Mouse (Mus musculus) midbrain, embryonic 11.5 days (tissue): ENCODE results near the gene Zfp871. TPM values are rescaled to one million over a fixed set of nuclear protein-coding genes. Genes with fewer than 3 reads are reported as not detected.

Source experiments
- ATAC-seq: fragments of 200-750 bp; cut with Nextera tagmentation; 2 replicates; pipeline ENCODE4 v1.8.0; 2017; ENCODE audit warnings: moderate TSS enrichment, moderate library complexity; ENCODE audit not compliant: low FRiP score
- DNase-seq: peaks from one replicate; pipeline ENCODE4 v3.0.0; 2015; ENCODE audit warnings: low spot score; ENCODE audit errors: missing footprints
- H3K27ac ChIP-seq: fragments of 300-500 bp; sonication (generic); 2 replicates; pipeline ENCODE4 v1.5.1; 2014; ENCODE audit warnings: low read depth, low read length
- H3K27me3 ChIP-seq: fragments of 300-500 bp; sonication (generic); 2 replicates; pipeline ENCODE4 v1.6.1; 2014; ENCODE audit warnings: mild to moderate bottlenecking, low read length, moderate library complexity, mixed read lengths; ENCODE audit not compliant: control insufficient read depth, insufficient read depth
- H3K36me3 ChIP-seq: fragments of 300-500 bp; sonication (generic); 2 replicates; pipeline ENCODE4 v1.6.1; 2014; ENCODE audit warnings: mild to moderate bottlenecking, low read length, moderate library complexity, mixed read lengths; ENCODE audit not compliant: control insufficient read depth, insufficient read depth
- H3K4me1 ChIP-seq: fragments of 300-500 bp; sonication (generic); 2 replicates; pipeline ENCODE4 v1.6.1; 2014; ENCODE audit warnings: low read length; ENCODE audit not compliant: control insufficient read depth, insufficient read depth
- H3K4me2 ChIP-seq: fragments of 300-500 bp; sonication (generic); 2 replicates; pipeline ENCODE4 v1.6.1; 2014; ENCODE audit warnings: mild to moderate bottlenecking, moderate library complexity
- H3K4me3 ChIP-seq: fragments of 300-500 bp; sonication (generic); 2 replicates; pipeline ENCODE4 v1.5.1; 2014; ENCODE audit warnings: low read depth, low read length
- H3K9ac ChIP-seq: fragments of 300-500 bp; sonication (generic); 2 replicates; pipeline ENCODE4 v1.6.1; 2014; ENCODE audit warnings: low read length
- H3K9me3 ChIP-seq: fragments of 300-500 bp; sonication (generic); 2 replicates; pipeline ENCODE4 v1.6.1; 2016; ENCODE audit warnings: low read length; ENCODE audit not compliant: control insufficient read depth
- WGBS: fragments of 180-500 bp; shearing (Covaris S2); extraction: QIAGEN DNeasy Blood & Tissue Kit; methylation state at CpG from one replicate; pipeline ENCODE4 v1.1.7; 2014; 5-methylcytosine and 5-hydroxymethylcytosine counted together
- polyA plus RNA-seq: library from polyadenylated mRNA; unstranded; fragments of >200 nt; fragmentation: Nextera tagmentation; extraction: Ambion mirVana; gene quantifications from 2 replicates; pipeline ENCODE4 v1.2.1, GENCODE M21; 2014

Zfp871 gene
- polyA plus RNA-seq, 1 experiment from 2014 or later: 32.0 TPM

DNA sequence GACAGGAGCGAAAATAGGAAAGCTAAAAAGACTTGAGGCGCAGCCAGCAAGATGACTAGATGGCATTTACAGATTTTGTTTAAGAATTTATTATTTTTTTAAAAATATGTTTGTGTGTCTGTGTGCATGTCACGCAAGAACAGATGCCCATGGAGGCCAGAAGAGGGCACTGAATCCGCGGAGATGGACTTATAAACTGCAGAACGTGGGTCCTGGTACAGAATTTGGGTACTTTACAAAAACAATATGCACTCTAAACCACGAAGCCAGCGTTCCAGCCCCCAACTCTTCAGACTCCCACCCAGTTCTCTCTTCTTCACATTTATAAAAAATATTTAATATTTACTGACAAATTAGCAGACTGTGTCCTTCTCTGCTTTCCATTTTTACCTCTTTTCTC lies 1.2 kb upstream of the Zfp871 start:
- Histone ChIP-seq H3K9ac (no peak overlapping the region), H3K36me3 (peaks cover 2% of the 10 kb centered on the region; the same call in 1 of the 2 replicates), H3K4me3 (no peak overlapping the region), H3K27ac (no peak overlapping the region), H3K4me2 (no peak overlapping the region), H3K9me3 (no peaks in the 10 kb centered on the region), H3K27me3 (no peaks in the 10 kb centered on the region), H3K4me1 (peaks cover 13% of the 10 kb centered on the region)
- WGBS: 75% methylated on average over 8 of the region's 8 CpGs
- ATAC-seq (no peak), DNase-seq (peak; percentile 68)

DNA sequence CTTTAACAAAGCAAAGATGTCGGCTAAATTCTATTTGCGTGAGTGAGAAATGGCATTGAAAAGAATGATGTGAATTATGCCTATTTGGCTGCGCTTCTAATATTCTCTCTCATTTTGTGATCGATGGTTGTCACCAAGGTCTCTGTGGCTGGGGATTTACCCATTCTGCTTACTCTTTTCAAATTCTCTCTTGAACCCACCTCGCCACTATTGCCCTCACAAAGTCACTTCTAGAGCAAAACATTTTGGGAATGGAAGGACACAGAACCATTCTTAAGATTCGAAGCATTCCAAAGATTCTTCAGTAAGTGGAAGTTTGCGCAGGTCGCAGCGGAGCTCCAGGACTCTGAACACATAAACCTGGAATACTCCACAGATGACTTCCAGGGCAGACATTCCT lies 489 bp upstream of the Zfp871 start:
- Histone ChIP-seq H3K9me3 (no peaks in the 10 kb centered on the region), H3K9ac (peak overlapping the region; percentile 94), H3K4me2 (peak overlapping the region; percentile 64), H3K4me1 (peaks cover 13% of the 10 kb centered on the region), H3K27me3 (no peaks in the 10 kb centered on the region), H3K27ac (no peak overlapping the region), H3K36me3 (peaks cover 7% of the 10 kb centered on the region), H3K4me3 (peak overlapping the region; percentile 85)
- DNase-seq (no peak), ATAC-seq (peak; percentile 10; the same call in 1 of the 2 replicates)
- WGBS: 13% methylated on average over 9 of the region's 9 CpGs

DNA sequence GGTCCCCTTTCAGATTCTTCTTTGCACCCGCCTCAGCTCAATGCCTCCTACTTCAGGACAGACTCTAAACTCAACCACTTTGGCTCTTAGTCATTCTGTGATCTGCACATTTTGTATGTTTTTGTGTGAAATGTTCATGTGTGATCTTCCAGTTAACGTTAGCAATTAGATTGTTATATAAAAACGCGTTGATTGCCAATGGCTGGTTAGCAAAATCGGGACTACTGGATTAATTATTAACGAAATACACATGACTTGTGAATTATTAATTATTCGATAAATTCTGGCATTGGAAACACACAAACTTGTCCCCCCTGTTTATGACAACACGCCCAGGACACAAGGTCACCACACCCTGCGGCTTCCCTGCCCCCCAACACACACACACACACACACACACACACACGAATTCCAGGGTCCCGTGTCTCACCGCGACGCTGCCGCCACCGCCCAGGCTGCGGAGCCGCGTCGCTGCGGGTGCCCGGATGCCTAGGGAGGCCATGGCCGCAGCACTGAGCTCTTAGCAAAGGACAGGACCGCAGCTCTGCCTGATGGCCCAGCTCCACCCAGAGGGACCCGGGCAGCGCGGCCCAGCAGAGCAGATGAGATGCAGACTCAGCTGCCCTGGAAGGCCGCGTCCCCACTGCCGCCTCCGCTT lies 522 bp downstream of the Zfp871 start:
- H3K9me3 ChIP-seq: no peaks in the 10 kb centered on the region; the same call in 1 of the 2 replicates
- H3K9ac ChIP-seq: peak overlapping the region; percentile 94
- 1% methylated on average over 31 of the region's 31 CpGs for WGBS
- H3K4me2 ChIP-seq: peak overlapping the region; percentile 64
- DNase-seq (no peak), ATAC-seq (peak; percentile 90)
- peak overlapping the region; percentile 86 for H3K27ac ChIP-seq
- peaks cover 13% of the 10 kb centered on the region for H3K36me3 ChIP-seq
- H3K4me3 ChIP-seq: peak overlapping the region; percentile 85
- H3K4me1 ChIP-seq: peaks cover 13% of the 10 kb centered on the region
- H3K27me3 ChIP-seq: no peaks in the 10 kb centered on the region

DNA sequence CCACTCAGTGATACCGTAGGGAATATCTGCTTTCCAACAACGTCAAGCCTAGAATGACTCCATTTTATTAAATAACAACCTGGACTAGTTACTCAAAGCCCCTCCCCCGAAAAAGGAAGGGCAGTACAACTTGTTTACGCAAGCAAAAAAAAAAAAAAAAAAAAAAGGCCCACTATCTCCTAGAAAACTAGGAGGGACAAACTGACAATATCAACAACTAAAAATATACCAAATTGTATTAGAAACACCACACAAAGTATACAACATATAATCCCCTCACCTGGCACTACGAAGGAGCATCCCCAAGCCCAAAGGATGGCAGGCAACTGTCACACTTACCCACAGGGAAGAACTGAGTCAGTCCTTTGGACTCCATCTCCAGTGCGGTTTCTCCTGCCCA lies 1.1 kb downstream of the Zfp871 start:
- Histone ChIP-seq H3K9ac (peak overlapping the region; percentile 94), H3K27me3 (no peaks in the 10 kb centered on the region), H3K4me3 (peak overlapping the region; percentile 85), H3K4me1 (peaks cover 13% of the 10 kb centered on the region), H3K27ac (no peak overlapping the region), H3K9me3 (no peaks in the 10 kb centered on the region; the same call in 1 of the 2 replicates), H3K36me3 (peaks cover 13% of the 10 kb centered on the region), H3K4me2 (peak overlapping the region; percentile 64)
- DNase-seq (peak; percentile 79), ATAC-seq (no peak)
- 82% methylated on average over 6 of the region's 6 CpGs for WGBS

DNA sequence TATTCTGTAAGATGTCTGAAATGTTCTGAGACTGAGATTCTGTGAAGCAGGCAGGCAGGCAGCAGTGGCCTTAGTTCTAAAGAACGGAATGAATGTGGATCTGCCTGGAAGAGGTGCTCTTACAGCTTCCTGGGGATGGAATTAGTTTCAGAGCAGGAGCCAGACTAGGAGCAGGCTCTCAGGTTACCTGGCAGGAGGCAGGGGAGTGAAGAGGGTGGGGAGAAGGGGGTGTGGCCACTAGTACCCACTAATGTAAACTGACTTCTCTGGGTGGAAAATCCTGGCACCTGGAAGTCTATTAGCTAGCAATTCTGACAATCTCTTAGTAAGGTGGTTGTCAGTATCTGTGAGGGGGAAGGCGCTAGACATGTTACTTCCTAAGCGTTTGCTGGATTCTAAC lies 2.4 kb downstream of the Zfp871 start:
- H3K36me3 ChIP-seq: peaks cover 15% of the 10 kb centered on the region
- H3K4me2 ChIP-seq: no peak overlapping the region
- no peak overlapping the region for H3K4me3 ChIP-seq
- H3K27ac ChIP-seq: no peak overlapping the region
- no peaks in the 10 kb centered on the region for H3K27me3 ChIP-seq
- H3K9ac ChIP-seq: no peak overlapping the region
- H3K4me1 ChIP-seq: peaks cover 13% of the 10 kb centered on the region
- ATAC-seq (no peak), DNase-seq (no peak)
- no peaks in the 10 kb centered on the region; the same call in 1 of the 2 replicates for H3K9me3 ChIP-seq
- 85% methylated on average over 3 of the region's 3 CpGs for WGBS

DNA sequence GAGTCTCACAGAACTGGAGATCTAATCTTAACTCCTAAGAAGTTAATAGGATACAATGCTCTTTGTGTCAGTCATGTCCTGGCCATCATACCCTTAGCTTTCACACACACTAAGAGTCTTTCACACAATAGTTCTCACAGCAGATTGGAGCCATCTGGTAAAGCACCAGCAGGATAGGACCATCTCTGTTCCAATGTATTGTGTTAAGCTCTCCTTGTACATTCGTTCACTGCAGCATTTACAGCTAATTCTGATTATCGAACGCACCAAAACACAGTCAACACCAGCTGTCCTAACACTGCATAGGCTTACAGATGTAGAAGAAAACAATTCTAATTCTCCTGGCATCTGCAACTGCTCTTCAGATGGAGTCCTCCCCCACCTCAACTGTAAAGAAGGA lies 10.5 kb downstream of the Zfp871 start:
- Histone ChIP-seq H3K4me3 (no peak overlapping the region), H3K4me1 (no peaks in the 10 kb centered on the region), H3K36me3 (peaks cover 31% of the 10 kb centered on the region), H3K4me2 (no peak overlapping the region), H3K9ac (no peak overlapping the region), H3K27ac (no peak overlapping the region), H3K27me3 (no peaks in the 10 kb centered on the region), H3K9me3 (no peaks in the 10 kb centered on the region; the same call in 1 of the 2 replicates)
- ATAC-seq (no peak), DNase-seq (no peak)
- WGBS: 98% methylated on average over 3 of the region's 3 CpGs

DNA sequence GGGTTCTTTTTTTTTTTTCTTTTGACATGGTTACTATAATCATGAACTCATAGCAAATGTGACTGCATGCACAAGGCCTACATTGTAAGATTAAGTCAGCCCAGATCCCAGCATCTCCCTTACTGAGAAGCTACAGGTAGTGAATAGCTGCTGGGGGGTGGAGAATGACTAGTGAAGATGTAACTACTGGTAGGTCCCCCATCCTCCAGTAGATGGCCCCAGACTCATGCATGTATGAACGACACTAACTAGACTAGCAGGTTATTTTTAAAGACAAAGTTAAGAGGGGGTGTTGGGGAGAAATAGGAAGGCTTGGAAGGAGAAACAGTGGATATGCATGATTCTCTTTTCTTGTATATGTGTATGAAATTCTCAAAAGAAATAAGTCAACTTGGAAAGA lies 16.9 kb downstream of the Zfp871 start:
- Histone ChIP-seq H3K27ac (no peak overlapping the region), H3K4me3 (no peak overlapping the region), H3K4me2 (no peak overlapping the region), H3K27me3 (no peaks in the 10 kb centered on the region), H3K9me3 (peaks cover 3% of the 10 kb centered on the region; the same call in 1 of the 2 replicates), H3K36me3 (peaks cover 49% of the 10 kb centered on the region), H3K4me1 (no peaks in the 10 kb centered on the region), H3K9ac (no peak overlapping the region)
- no peak for DNase-seq
- ATAC-seq: no peak
- WGBS: 97% methylated on average over 1 of the region's 1 CpGs

DNA sequence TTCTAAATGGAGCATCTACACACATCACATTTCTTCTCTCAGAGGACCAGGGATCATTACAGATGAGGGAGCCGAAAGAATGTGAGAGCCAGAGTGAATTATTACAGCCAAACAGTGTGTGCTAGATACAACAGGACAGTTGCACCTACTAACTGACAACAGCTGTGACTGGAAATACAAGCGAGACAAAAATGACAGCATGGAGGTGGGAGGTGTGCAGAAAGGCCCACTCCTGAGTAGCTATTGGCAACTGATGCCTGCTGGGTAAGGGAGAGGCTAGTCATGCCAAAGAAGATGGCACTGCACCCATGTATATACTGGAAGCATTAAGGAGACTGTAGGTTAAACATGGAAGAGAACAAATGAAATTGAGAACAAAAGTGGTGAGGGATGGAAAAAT lies 21.7 kb downstream of the Zfp871 start:
- DNase-seq (no peak), ATAC-seq (no peak)
- no peak overlapping the region for H3K9ac ChIP-seq
- no peaks in the 10 kb centered on the region for H3K27me3 ChIP-seq
- H3K27ac ChIP-seq: no peak overlapping the region
- peaks cover 36% of the 10 kb centered on the region for H3K36me3 ChIP-seq
- no peak overlapping the region for H3K4me2 ChIP-seq
- no peak overlapping the region for H3K4me3 ChIP-seq
- H3K4me1 ChIP-seq: no peaks in the 10 kb centered on the region
- WGBS: 96% methylated on average over 2 of the region's 2 CpGs
- peaks cover 5% of the 10 kb centered on the region; the same call in 1 of the 2 replicates for H3K9me3 ChIP-seq

DNA sequence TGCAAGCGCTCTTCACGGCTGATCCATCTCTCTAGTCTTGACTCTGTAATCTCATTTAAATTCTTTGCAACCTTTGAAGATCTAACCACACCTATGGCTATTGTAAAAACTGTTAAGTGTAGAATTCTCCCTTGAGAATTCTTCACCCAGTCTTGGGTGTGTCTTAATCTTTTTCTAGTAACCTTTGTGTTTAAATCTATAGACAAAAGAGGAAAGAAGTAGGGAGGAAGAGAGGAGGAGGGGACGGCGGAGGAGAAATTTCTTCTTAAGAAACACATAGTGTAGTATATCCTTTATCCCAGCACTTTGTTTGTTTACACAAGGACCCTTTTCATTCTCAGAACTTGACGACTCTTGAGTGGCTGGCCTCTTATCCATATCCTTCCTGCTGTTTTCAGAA lies 30.8 kb downstream of the Zfp871 start:
- H3K4me2 ChIP-seq: no peak overlapping the region
- no peak overlapping the region for H3K4me3 ChIP-seq
- no peak overlapping the region for H3K9ac ChIP-seq
- no peak overlapping the region for H3K27ac ChIP-seq
- no peaks in the 10 kb centered on the region for H3K27me3 ChIP-seq
- DNase-seq (no peak), ATAC-seq (no peak)
- 71% methylated on average over 5 of the region's 5 CpGs for WGBS
- H3K4me1 ChIP-seq: no peaks in the 10 kb centered on the region
- no peaks in the 10 kb centered on the region for H3K36me3 ChIP-seq
- no peaks in the 10 kb centered on the region for H3K9me3 ChIP-seq
